Mouse (Mus musculus): Measurements from ENCODE around the gene Ptges2. TPM values are rescaled to one million over a fixed set of nuclear protein-coding genes. Genes with fewer than 3 reads are reported as not detected.

Ptges2 gene
- 2.2 TPM for polyA plus RNA-seq (2017; shearing (Covaris generic))

DNA sequence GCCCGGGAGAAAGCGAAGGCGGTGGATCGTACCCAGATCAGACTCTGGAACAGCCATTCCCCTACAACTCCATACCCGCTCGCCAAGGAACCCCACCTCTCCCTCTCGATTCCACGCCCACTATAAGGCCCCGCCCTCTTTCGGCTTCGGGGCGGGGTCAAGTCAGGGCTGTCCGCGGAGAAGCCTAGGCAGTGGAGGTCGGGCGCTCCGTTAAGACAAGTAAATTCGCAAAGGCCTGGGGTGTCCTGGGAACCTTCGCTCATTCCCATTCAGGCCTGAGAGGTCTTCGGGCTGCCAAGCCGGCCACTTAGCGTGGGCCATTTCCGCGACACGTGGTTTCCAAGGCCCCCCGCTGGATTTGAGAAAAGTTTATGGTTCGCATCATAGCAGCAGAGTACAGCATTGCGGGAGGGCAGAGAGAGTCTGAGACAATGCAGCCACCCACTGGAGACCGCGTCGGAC lies at the start of gene Ptges2:
Ptges2 (plus strand) TSS at position 413 of the 462 bp plus-strand sequence.

DNA sequence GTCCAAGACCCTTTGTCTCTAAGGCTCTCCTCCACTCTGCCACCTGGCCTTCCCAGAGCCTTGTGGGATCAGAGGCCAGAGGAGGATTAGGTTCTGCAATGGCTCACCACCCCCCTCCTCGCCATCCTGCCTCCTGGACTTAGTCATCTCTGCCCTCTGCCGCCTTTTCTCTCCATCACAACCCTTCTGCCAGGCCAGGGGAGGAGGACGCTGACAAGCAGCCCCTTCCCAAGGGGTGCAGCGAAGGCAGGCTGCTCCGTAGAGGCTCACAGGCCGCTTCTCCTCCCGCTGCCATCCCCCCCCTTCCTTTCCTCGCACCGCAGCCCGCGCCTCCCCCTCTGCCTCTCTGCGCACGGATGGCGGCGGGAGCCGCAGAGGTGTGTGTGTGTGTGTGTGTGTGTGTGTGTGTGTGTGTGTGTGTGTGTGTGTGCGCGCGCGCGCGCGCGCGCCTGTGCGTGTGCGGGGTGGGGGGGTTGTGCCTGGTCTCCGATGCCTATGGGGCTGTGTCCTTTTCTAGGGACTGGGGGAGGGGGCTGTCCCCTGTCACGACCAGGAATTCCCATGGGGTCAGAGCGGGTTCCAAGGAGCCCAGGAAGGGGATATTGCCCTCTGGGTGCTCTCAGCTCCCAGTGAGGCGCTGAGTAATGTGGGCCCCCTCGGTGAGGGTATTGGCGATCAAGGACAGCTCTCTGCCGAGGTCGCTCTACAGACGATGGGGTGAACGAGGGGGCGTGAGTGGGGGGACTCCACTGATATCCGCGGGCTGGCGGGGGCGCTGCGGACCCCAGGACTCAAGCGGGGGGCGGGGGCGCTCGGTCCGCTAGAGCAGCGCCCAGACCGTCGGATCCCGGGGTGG lies 43.3 kb upstream of the Ptges2 start, which contains the start of gene Ciz1:
Ciz1 (plus strand) TSS at position 177 of the 856 bp plus-strand sequence.

DNA sequence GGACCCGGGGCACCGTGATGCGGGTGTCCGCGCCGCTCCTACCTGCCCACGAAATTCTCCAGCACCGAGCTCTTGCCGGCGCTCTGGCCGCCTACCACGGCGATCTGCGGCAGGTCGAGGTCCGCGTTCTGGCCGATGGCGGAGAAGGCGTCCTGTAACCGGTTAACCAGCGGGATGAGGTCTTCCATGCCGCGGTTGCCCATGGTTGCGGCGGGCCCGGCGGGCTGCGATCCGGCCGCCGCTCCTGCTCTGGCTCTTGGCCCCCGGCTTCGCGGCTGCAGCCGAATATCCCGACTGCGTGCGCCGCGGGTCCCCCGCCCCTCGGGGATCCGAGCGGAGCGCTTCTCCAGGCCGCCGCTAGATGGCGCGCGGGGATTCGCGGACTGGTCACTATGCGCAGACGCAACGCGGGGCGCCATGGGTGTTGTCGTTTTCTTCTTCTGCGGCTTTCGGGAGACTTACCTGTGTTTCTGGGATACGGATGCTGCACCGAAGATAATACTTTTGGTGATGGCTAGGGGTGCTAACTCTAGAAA lies 42.6 kb upstream of the Ptges2 start, which contains the start of gene Dnm1:
Dnm1 (minus strand) TSS at position 332 of the 536 bp plus-strand sequence.

DNA sequence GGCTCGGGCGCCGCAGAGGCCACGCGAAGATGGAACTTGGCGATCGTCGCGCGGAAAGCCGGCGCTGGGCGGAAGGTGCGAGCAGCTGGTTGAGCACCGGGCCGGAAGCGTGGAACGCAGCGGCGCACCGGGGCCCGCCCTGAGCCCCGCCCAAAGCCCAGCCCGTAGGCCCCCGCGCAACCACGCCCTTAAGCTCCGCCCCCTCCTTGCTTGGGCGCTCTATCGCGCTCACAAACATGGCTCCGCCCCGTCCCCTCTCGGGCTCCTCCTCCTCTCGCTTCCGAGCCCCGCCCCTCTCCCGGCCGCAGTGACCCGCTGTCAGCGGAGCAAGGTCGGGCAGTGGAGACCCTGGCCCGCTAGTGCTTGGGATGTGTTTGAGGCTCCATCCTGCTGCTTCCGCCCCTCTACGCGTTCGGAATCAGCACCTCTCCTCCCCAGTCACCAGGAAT lies 13.9 kb upstream of the Ptges2 start, which contains the start of gene 1110008P14Rik:
1110008P14Rik (minus strand) TSS at position 164 of the 449 bp plus-strand sequence.

DNA sequence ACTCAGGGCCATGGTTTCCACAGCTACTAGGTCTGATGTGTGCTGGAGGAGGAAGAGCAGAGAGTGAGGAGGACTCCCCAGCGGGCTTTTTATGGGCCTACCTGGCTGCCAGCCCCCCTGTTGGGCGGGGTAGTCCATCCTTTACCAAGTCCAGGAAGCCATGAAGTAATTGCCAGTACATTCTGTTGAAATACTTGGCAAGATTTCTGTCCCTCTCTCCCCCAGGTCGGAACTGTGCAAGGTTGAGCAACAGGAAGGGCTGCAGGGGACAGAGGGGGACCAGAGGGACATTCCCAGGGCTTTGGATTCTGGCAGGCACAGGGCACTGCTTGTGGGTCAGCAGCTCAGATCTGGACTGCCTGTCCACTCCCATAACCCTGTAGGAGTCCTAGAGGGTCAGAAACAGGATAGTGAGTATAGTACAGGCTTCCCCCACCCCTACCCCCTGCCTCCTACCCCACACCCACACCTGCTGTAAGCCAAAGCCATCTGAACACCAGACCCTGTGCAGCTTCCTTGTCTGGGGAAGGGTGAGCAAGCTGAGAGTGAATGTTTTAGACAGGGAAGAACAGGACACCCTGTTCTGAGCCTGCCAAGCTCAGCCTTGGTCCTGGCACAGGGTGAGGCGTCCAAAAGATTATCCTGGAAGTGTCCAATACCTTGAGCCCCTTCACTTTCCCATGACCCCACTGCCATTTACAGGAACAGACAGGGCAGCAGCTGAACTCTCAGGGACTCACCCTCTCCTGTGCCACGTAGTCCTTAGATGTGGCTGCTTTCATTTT lies 7.8 kb upstream of the Ptges2 start, which contains the start of gene Lcn2:
Lcn2 (minus strand) TSS at position 547 of the 785 bp plus-strand sequence.

DNA sequence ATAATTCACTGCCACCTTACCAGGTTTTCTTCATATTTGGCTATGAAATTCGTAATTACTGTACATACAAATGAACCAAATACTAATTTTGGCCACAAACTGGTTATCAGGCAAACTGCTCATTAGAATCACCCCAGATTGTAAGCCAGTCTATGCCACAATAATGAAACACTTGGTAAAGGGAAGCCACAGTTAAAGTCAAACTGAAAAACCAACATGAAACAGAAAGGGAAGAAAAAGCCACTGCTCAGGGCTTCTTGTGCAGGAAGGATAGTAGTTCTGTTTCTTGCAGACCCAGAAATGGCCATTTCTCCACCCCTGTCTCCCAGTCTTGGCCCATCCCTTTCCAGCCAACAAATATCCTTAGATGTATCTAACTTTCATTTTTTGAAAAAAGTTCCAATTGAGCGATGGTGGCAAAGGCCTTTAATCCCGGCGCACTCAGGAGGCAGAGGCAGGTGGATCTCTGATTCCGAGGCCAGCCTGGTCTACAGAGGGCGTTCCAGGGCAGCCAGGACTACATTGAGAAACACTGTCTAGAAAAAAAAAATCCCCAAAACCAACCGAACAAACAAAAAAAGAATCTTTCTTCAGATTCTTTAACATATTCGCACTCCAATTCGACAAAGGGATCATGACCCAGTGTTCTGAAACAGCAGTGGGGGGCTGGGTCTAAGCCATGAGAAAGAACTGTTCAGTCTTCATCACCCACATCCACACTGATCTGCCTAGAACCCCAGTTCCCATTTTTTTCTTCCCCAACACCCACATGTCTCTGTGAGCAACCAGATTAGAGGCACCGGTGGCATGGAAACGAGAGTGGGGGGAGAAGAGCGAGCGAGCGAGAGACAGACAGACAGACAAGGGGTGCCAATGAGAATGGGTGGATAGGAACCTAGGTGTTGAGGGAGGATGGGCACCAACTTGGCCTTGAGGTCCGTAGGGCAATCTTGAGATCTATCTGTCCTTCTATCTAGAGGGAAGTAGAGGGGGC lies 54.4 kb downstream of the Ptges2 start, which contains the start of gene Naif1:
Naif1 (plus strand) TSS at position 697 of the 994 bp plus-strand sequence.

GRCm38 (mm10) chr2:32450881-32451844 lies 55.5 kb downstream of the Ptges2 start, which contains the start of gene Slc25a25:
TSS of gene Slc25a25 (minus strand) at chr2:32451445.

Other genes with a start within 250 kb of the Ptges2 start
- 17.2 TPM for gene Prrc2b, start 244.8 kb upstream of the Ptges2 start, polyA plus RNA-seq (2017; shearing (Covaris generic))
- gene Pomt1, start 159.3 kb upstream of the Ptges2 start, polyA plus RNA-seq (2017; shearing (Covaris generic)): 11.7 TPM
- gene Uck1, start 135.7 kb upstream of the Ptges2 start, polyA plus RNA-seq (2017; shearing (Covaris generic)): 90.7 TPM
- 45.3 TPM for gene Golga2, start 108.5 kb upstream of the Ptges2 start, polyA plus RNA-seq (2017; shearing (Covaris generic))
- gene Swi5, start 107.8 kb upstream of the Ptges2 start, polyA plus RNA-seq (2017; shearing (Covaris generic)): 279 TPM
- 122 TPM for gene Ciz1, start 43.6 kb upstream of the Ptges2 start, polyA plus RNA-seq (2017; shearing (Covaris generic))
- not detected for gene Dnm1, start 42.6 kb upstream of the Ptges2 start, polyA plus RNA-seq (2017; shearing (Covaris generic))
- 85.2 TPM for gene 1110008P14Rik, start 14.0 kb upstream of the Ptges2 start, polyA plus RNA-seq (2017; shearing (Covaris generic))
- not detected for gene Lcn2, start 7.6 kb upstream of the Ptges2 start, polyA plus RNA-seq (2017; shearing (Covaris generic))
- gene Naif1, start 54.6 kb downstream of the Ptges2 start, polyA plus RNA-seq (2017; shearing (Covaris generic)): 8.3 TPM
- 4.1 TPM for gene Slc25a25, start 55.5 kb downstream of the Ptges2 start, polyA plus RNA-seq (2017; shearing (Covaris generic))
- 59.5 TPM for gene Fam102a, start 139.4 kb downstream of the Ptges2 start, polyA plus RNA-seq (2017; shearing (Covaris generic))
- gene Dpm2, start 175.0 kb downstream of the Ptges2 start, polyA plus RNA-seq (2017; shearing (Covaris generic)): 142 TPM
- gene Pip5kl1, start 178.9 kb downstream of the Ptges2 start, polyA plus RNA-seq (2017; shearing (Covaris generic)): not detected
- not detected for gene 9430097D07Rik, start 179.8 kb downstream of the Ptges2 start, polyA plus RNA-seq (2017; shearing (Covaris generic))
- 47.0 TPM for gene St6galnac4, start 191.2 kb downstream of the Ptges2 start, polyA plus RNA-seq (2017; shearing (Covaris generic))
- 3.4 TPM for gene St6galnac6, start 203.8 kb downstream of the Ptges2 start, polyA plus RNA-seq (2017; shearing (Covaris generic))
- not detected for gene Ak1, start 225.9 kb downstream of the Ptges2 start, polyA plus RNA-seq (2017; shearing (Covaris generic))